Mouse (Mus musculus) midbrain, embryonic 15.5 days (tissue): ENCODE results near the gene 4933402J07Rik. TPM values are rescaled to one million over a fixed set of nuclear protein-coding genes. Genes with fewer than 3 reads are reported as not detected.
A peak's percentile ranks its signal among the peaks of the same experiment; 100 is the strongest.

Source experiments
- ATAC-seq: fragments of 200-750 bp; cut with Nextera tagmentation; replicated peaks from 2 replicates; pipeline ENCODE4 v1.8.0; 2017; ENCODE audit warnings: moderate TSS enrichment
- H3K27ac ChIP-seq: fragments of 300-500 bp; sonication (generic); 2 replicates; pipeline ENCODE4 v1.5.1; 2015; ENCODE audit warnings: mild to moderate bottlenecking, inconsistent platforms
- H3K27me3 ChIP-seq: fragments of 300-500 bp; sonication (generic); replicated peaks from 2 replicates; pipeline ENCODE4 v1.6.1; 2015; ENCODE audit warnings: inconsistent platforms
- H3K36me3 ChIP-seq: fragments of 300-500 bp; sonication (generic); replicated peaks from 2 replicates; pipeline ENCODE4 v1.6.1; 2015; ENCODE audit warnings: inconsistent platforms
- H3K4me1 ChIP-seq: fragments of 300-500 bp; sonication (generic); 2 replicates; pipeline ENCODE4 v1.6.1; 2015; ENCODE audit warnings: inconsistent platforms
- H3K4me2 ChIP-seq: fragments of 300-500 bp; sonication (generic); 2 replicates; pipeline ENCODE4 v1.6.1; 2015; ENCODE audit warnings: inconsistent platforms, mild to moderate bottlenecking, moderate library complexity
- H3K4me3 ChIP-seq: fragments of 300-500 bp; sonication (generic); 2 replicates; pipeline ENCODE4 v1.5.1; 2015; ENCODE audit warnings: mild to moderate bottlenecking, inconsistent platforms
- H3K9ac ChIP-seq: fragments of 300-500 bp; sonication (generic); 2 replicates; pipeline ENCODE4 v1.6.1; 2015; ENCODE audit warnings: mild to moderate bottlenecking, inconsistent platforms
- H3K9me3 ChIP-seq: fragments of 300-500 bp; sonication (generic); 2 replicates; pipeline ENCODE4 v1.6.1; 2016; ENCODE audit warnings: inconsistent platforms
- WGBS: fragments of 180-500 bp; shearing (Covaris S2); methylation state at CpG from one replicate; pipeline ENCODE4 v1.1.7; 2015; ENCODE audit warnings: mixed read lengths; 5-methylcytosine and 5-hydroxymethylcytosine counted together
- polyA plus RNA-seq: library from polyadenylated mRNA; unstranded; fragments of >200 nt; fragmentation: Nextera tagmentation; extraction: Ambion mirVana; gene quantifications from 2 replicates; pipeline ENCODE4 v1.2.1, GENCODE M21; 2015

Gene 4933402J07Rik
- polyA plus RNA-seq, 1 experiment from 2014 or later, result not detected

- H3K4me3 ChIP-seq, result peak overlapping the region; percentile 2; the same call in 1 of the 2 replicates
- H3K27ac ChIP-seq, result no peak overlapping the region
- peak overlapping the region; percentile 36 for H3K4me2 ChIP-seq
- no peaks in the 10 kb centered on the region for H3K27me3 ChIP-seq
- no peaks in the 10 kb centered on the region for H3K9me3 ChIP-seq
- WGBS, result 29% methylated on average over 13 of the region's 13 CpGs
- no peak for ATAC-seq
- H3K4me1 ChIP-seq, result peaks cover 7% of the 10 kb centered on the region; the same call in 1 of the 2 replicates
- H3K36me3 ChIP-seq, result no peaks in the 10 kb centered on the region
- H3K9ac ChIP-seq, result 0 out of 2 replicates have a peak overlapping the region, but pooled peaks have one; percentile 2
Observed at GRCm38 (mm10) chr8:87569706-87570563, 6.3 kb downstream of the 4933402J07Rik start.

- no peaks in the 10 kb centered on the region for H3K36me3 ChIP-seq
- WGBS, result 2% methylated on average over 8 of the region's 8 CpGs
- peak overlapping the region; percentile 36 for H3K4me2 ChIP-seq
- peaks cover 7% of the 10 kb centered on the region; the same call in 1 of the 2 replicates for H3K4me1 ChIP-seq
- H3K9ac ChIP-seq, result 0 out of 2 replicates have a peak overlapping the region, but pooled peaks have one; percentile 2
- H3K9me3 ChIP-seq, result no peaks in the 10 kb centered on the region
- peak overlapping the region; percentile 2; the same call in 1 of the 2 replicates for H3K4me3 ChIP-seq
- no peak for ATAC-seq
- H3K27ac ChIP-seq, result no peak overlapping the region
- H3K27me3 ChIP-seq, result no peaks in the 10 kb centered on the region
Observed at GRCm38 (mm10) chr8:87570564-87570855, 6.9 kb downstream of the 4933402J07Rik start.

GRCm38 (mm10) chr8:87570880-87571279 lies 7.2 kb downstream of the 4933402J07Rik start:
- no peak overlapping the region for H3K4me2 ChIP-seq
- 14% methylated on average over 7 of the region's 7 CpGs for WGBS
- no peak overlapping the region for H3K27ac ChIP-seq
- H3K9ac ChIP-seq, result no peak overlapping the region
- no peaks in the 10 kb centered on the region for H3K27me3 ChIP-seq
- peaks cover 7% of the 10 kb centered on the region; the same call in 1 of the 2 replicates for H3K4me1 ChIP-seq
- no peaks in the 10 kb centered on the region for H3K36me3 ChIP-seq
- no peak for ATAC-seq
- H3K4me3 ChIP-seq, result no peak overlapping the region
- H3K9me3 ChIP-seq, result no peaks in the 10 kb centered on the region

GRCm38 (mm10) chr8:87594272-87594671 lies 30.6 kb downstream of the 4933402J07Rik start:
- ATAC-seq, result peak; percentile 56; the same call in 1 of the 2 replicates
- no peaks in the 10 kb centered on the region for H3K36me3 ChIP-seq
- H3K27ac ChIP-seq, result no peak overlapping the region
- H3K27me3 ChIP-seq, result no peaks in the 10 kb centered on the region
- H3K4me3 ChIP-seq, result no peak overlapping the region
- H3K4me1 ChIP-seq, result no peaks in the 10 kb centered on the region
- H3K9ac ChIP-seq, result no peak overlapping the region
- H3K9me3 ChIP-seq, result no peaks in the 10 kb centered on the region
- no peak overlapping the region for H3K4me2 ChIP-seq
- WGBS, result 0% methylated on average over 2 of the region's 2 CpGs

GRCm38 (mm10) chr8:87602731-87603130 lies 39.1 kb downstream of the 4933402J07Rik start:
- H3K27me3 ChIP-seq, result no peaks in the 10 kb centered on the region
- WGBS, result 72% methylated on average over 2 of the region's 2 CpGs
- H3K4me2 ChIP-seq, result no peak overlapping the region
- no peak overlapping the region for H3K27ac ChIP-seq
- 0 out of 2 replicates have a peak, but pooled peaks cover 1% of the 10 kb centered on the region for H3K4me1 ChIP-seq
- no peaks in the 10 kb centered on the region for H3K36me3 ChIP-seq
- no peak overlapping the region for H3K9ac ChIP-seq
- no peak for ATAC-seq
- H3K9me3 ChIP-seq, result no peaks in the 10 kb centered on the region
- H3K4me3 ChIP-seq, result no peak overlapping the region

GRCm38 (mm10) chr8:87609110-87609509 lies 45.5 kb downstream of the 4933402J07Rik start:
- ATAC-seq, result no peak
- H3K4me2 ChIP-seq, result no peak overlapping the region
- no peak overlapping the region for H3K4me3 ChIP-seq
- WGBS, result 94% methylated on average over 7 of the region's 7 CpGs
- no peaks in the 10 kb centered on the region for H3K27me3 ChIP-seq
- no peak overlapping the region for H3K9ac ChIP-seq
- no peaks in the 10 kb centered on the region for H3K36me3 ChIP-seq
- no peaks in the 10 kb centered on the region for H3K9me3 ChIP-seq
- no peak overlapping the region for H3K27ac ChIP-seq
- 0 out of 2 replicates have a peak, but pooled peaks cover 2% of the 10 kb centered on the region for H3K4me1 ChIP-seq

GRCm38 (mm10) chr8:87609651-87610192 lies 46.1 kb downstream of the 4933402J07Rik start:
- H3K4me2 ChIP-seq, result no peak overlapping the region
- 92% methylated on average over 4 of the region's 4 CpGs for WGBS
- ATAC-seq, result no peak
- H3K27ac ChIP-seq, result no peak overlapping the region
- no peaks in the 10 kb centered on the region for H3K27me3 ChIP-seq
- H3K4me3 ChIP-seq, result no peak overlapping the region
- H3K4me1 ChIP-seq, result 0 out of 2 replicates have a peak, but pooled peaks cover 2% of the 10 kb centered on the region
- H3K36me3 ChIP-seq, result no peaks in the 10 kb centered on the region
- no peaks in the 10 kb centered on the region for H3K9me3 ChIP-seq
- H3K9ac ChIP-seq, result no peak overlapping the region

GRCm38 (mm10) chr8:87613701-87614100 lies 50.0 kb downstream of the 4933402J07Rik start:
- Histone ChIP-seq H3K36me3 (no peaks in the 10 kb centered on the region), H3K27ac (no peak overlapping the region), H3K27me3 (no peaks in the 10 kb centered on the region), H3K4me2 (no peak overlapping the region), H3K4me3 (no peak overlapping the region), H3K4me1 (peaks cover 9% of the 10 kb centered on the region), H3K9me3 (no peaks in the 10 kb centered on the region), H3K9ac (no peak overlapping the region)
- 94% methylated on average over 1 of the region's 1 CpGs for WGBS
- ATAC-seq, result no peak

- no peaks in the 10 kb centered on the region for H3K27me3 ChIP-seq
- no peaks in the 10 kb centered on the region for H3K9me3 ChIP-seq
- peaks cover 13% of the 10 kb centered on the region for H3K4me1 ChIP-seq
- H3K27ac ChIP-seq, result no peak overlapping the region
- no peak overlapping the region for H3K4me2 ChIP-seq
- no peaks in the 10 kb centered on the region for H3K36me3 ChIP-seq
- 59% methylated on average over 7 of the region's 7 CpGs for WGBS
- no peak for ATAC-seq
- H3K9ac ChIP-seq, result no peak overlapping the region
- H3K4me3 ChIP-seq, result no peak overlapping the region
Observed at GRCm38 (mm10) chr8:87619118-87619517, 55.5 kb downstream of the 4933402J07Rik start.

- Histone ChIP-seq H3K4me2 (no peak overlapping the region), H3K9me3 (no peaks in the 10 kb centered on the region), H3K27me3 (no peaks in the 10 kb centered on the region), H3K27ac (no peak overlapping the region), H3K4me3 (no peak overlapping the region), H3K4me1 (peaks cover 13% of the 10 kb centered on the region), H3K9ac (no peak overlapping the region), H3K36me3 (no peaks in the 10 kb centered on the region)
- no peak for ATAC-seq
- 84% methylated on average over 2 of the region's 2 CpGs for WGBS
Observed at GRCm38 (mm10) chr8:87619529-87619928, 55.9 kb downstream of the 4933402J07Rik start.

- no peak overlapping the region for H3K27ac ChIP-seq
- no peak overlapping the region for H3K4me3 ChIP-seq
- H3K9ac ChIP-seq, result no peak overlapping the region
- no peaks in the 10 kb centered on the region for H3K9me3 ChIP-seq
- no peak for ATAC-seq
- H3K4me2 ChIP-seq, result no peak overlapping the region
- no peaks in the 10 kb centered on the region for H3K27me3 ChIP-seq
- 72% methylated on average over 6 of the region's 6 CpGs for WGBS
- H3K4me1 ChIP-seq, result peaks cover 8% of the 10 kb centered on the region
- H3K36me3 ChIP-seq, result no peaks in the 10 kb centered on the region
Observed at GRCm38 (mm10) chr8:87620225-87620624, 56.6 kb downstream of the 4933402J07Rik start.

- no peak for ATAC-seq
- H3K9me3 ChIP-seq, result no peaks in the 10 kb centered on the region
- peaks cover 4% of the 10 kb centered on the region; the same call in 1 of the 2 replicates for H3K4me1 ChIP-seq
- peak overlapping the region; percentile 17; the same call in 1 of the 2 replicates for H3K27ac ChIP-seq
- no peaks in the 10 kb centered on the region for H3K27me3 ChIP-seq
- H3K36me3 ChIP-seq, result no peaks in the 10 kb centered on the region
- 83% methylated on average over 12 of the region's 12 CpGs for WGBS
- H3K9ac ChIP-seq, result no peak overlapping the region
- H3K4me3 ChIP-seq, result no peak overlapping the region
- H3K4me2 ChIP-seq, result no peak overlapping the region
Observed at GRCm38 (mm10) chr8:87621181-87621580, 57.5 kb downstream of the 4933402J07Rik start.
